Mouse (Mus musculus) lung, postnatal 10 days (tissue): ENCODE measurements around the gene Unk.
"Not testable (repeated sequence)": the region's sequence is repeated elsewhere in the genome, so short reads cannot be mapped to it uniquely, and the experiment has no call there.

Experiments used
- DNase-seq: peaks from one replicate; pipeline ENCODE4 v3.0.0; 2021

Unk gene

DNA sequence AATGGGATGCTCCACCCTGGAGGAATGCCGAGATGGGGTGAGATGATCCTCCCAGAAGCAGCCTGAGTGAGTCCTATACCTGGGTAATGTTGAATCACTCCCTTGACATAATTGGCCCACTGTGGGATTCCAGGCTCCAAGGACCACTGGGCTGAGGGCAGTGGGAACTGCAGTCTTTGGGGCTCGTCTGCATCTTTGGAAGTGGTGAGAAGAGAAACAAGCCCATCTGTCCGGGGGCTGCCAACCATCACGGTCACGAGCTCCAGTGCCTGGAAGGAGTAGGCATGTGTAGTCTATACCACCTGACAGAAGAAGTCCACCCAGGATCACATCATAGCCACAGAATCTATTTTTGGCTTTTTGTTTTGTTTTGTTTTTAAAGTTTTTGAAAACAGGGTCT is 19.2 kb upstream of the Unk start:
- DNase-seq, result no peak

DNA sequence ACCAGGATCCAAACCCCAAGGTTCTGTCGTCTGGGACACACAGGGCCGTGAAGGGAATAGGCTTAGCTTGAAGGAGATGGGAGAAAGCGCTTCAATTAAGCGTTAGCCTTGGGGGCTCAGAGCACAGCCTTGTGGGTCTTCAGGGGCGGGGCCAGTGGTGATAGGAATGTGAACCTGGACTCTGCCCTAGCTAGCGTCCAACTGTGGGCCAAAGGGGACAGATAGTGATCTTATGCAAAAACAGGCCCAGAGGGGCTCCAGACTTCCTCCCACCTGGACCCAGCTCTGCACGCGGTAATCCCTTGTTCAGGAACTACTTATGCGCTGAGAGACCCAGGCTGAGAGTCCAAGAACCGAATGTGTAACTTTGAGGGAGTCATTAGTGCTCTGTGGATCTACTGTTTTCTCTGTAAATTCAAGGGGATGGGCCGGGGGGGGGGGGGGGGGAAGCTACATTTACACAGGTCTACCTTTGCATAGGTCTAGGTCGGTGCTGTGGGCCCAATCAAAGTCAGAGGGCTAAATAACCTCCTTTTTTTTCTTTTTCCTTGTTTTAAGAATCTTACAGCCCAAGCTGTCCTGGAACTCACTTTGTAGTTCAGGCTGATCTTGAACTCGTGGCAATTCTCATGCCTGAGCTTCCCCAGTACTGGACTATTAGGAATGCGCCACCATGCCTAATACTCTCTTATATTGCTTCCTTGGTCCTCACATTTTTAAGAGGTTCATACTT is 18.4 kb upstream of the Unk start:
- DNase-seq, result no peak

DNA sequence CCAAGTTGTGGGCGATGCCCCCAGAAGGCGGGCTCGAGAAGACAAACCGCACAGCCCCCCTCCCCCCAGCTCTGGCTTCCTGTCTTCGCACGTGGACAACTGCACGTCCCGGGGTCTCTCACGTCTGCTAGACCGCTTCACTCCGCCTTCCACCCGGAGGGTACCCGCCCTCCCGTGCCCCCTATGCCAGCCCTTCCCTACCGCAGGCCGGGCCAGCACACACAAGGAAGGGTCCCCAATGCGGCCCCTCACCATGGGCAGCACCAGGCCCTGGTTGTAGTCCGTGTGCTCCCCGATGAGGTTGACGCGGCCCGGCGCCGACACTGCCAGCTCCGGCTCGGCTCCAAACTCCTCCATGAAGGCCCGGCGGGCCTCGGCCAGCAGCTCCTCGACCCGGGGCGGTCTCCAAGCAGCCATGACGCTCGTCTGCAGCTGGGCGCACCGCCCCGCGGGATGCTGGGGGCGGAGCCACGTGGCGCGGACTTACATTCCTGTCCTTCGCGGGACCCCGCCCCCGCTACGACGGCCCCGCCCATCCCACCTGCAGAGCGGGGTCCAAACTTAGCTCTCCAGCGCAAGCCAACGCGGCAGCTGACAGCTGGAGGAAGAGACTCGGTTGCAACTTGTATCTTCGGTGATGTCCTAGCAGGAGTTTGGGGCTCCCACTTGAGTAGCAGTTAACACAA is 17.7 kb upstream of the Unk start, which contains the start of gene Galk1:
Galk1 (minus strand) TSS at position 458 of the 686 bp plus-strand sequence.
- DNase-seq, result peak; percentile 96

- no peak for DNase-seq
Observed at GRCm38 (mm10) chr11:116014821-116015220, 15.3 kb upstream of the Unk start.

- DNase-seq, result peak; percentile 76
Observed at GRCm38 (mm10) chr11:116018106-116018505, 12.0 kb upstream of the Unk start.

- not testable (repeated sequence) for DNase-seq
Observed at GRCm38 (mm10) chr11:116018867-116019266, 11.3 kb upstream of the Unk start.

DNA sequence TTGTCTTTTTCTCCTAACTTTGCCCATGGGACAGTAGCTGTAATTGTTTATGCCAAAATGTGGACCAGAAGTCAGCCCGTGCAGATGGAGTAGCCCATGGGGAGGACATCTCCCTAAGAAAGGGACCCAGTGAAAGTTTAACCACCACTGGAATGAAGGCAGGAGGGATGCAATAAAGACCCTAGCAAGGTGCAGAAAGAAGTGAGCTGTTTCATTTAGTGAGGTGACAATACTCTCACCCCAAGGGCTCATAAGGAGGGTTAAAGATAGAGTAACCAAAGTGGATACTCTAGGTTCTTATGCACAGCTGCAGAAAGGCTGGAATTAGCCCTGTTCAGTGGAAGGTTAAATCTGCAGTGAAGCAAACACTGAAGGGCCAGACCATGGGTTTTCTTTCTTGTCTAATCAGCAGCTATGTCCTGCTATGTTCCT is 10.7 kb upstream of the Unk start:
- DNase-seq, result no peak

GRCm38 (mm10) chr11:116019976-116020411 is 10.1 kb upstream of the Unk start:
- DNase-seq, result peak; percentile 64

DNA sequence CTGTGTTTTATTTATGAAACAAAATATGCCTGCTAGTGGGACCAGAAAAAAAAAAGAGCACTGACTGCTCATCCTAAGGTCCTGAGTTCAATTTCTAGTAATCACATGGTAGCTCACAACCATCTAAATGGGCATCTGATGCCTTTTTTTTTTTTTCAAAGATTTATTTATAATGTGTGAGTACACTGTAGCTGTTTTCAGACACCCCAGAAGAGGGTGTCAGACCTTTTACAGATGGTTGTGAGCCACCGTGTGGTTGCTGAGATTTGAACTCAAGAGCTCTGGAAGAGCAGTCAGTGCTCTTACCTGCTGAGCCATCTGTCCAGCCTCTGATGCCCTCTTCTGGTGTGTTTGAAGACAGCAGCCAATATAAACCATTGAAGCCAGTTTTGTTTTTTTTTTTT is 9.6 kb upstream of the Unk start:
- DNase-seq, result peak; percentile 52

GRCm38 (mm10) chr11:116021328-116022220 is 8.5 kb upstream of the Unk start:
- no peak for DNase-seq

GRCm38 (mm10) chr11:116022256-116022780 is 7.8 kb upstream of the Unk start:
- DNase-seq, result no peak

DNA sequence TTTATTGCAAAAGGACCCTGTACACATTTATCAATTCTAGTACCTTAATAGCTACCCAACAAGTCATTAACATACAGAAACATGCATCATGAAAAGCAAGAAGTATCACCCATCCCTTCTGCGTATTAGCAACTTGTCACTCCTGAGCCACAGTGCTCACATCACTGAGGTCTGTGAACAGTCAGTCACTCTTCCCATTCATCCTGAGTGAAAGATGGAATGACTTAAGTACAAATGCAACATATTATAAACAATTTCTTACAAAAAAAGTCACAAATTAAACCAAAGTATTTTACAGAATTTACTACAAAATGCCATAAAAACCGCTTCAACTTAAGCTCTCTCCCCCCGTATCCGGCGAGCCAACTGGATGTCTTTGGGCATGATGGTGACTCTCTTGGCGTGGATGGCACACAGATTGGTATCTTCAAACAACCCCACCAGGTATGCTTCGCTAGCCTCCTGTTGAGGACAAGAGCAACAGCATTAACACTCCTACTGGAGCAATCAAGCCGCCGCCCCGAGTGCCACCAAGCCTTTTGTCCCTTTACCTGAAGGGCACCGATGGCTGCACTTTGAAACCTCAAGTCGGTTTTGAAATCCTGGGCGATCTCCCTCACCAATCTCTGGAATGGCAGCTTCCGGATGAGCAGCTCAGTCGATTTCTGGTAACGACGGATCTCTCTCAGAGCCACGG is 6.9 kb upstream of the Unk start:
- DNase-seq, result not testable (repeated sequence)

DNA sequence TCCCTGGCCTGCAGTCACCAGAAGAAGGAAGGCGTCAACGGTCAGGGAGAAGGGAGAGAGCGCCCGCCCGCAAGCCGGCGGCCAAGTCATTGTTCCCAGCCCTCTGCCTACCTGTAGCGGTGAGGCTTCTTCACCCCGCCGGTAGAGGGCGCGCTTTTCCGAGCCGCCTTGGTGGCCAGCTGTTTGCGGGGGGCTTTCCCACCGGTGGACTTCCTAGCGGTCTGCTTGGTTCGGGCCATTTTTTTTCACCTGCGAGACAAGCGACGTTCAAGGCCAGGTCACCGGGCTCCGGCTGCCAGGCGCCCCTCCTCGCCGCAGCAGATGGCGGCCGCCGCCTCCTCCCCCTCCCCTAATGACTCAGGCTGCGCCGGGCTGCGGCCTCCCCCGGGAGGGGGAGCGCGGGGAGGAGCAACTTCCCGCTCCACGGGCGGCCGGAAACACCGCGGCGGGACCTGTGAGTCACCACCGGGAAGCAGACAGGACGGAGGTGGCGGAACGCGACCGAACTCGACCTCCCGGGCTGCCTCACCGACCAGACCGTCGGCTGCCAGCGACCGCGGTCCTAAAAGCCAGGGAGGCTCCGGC is 6.3 kb upstream of the Unk start:
- peak; percentile 78 for DNase-seq

DNA sequence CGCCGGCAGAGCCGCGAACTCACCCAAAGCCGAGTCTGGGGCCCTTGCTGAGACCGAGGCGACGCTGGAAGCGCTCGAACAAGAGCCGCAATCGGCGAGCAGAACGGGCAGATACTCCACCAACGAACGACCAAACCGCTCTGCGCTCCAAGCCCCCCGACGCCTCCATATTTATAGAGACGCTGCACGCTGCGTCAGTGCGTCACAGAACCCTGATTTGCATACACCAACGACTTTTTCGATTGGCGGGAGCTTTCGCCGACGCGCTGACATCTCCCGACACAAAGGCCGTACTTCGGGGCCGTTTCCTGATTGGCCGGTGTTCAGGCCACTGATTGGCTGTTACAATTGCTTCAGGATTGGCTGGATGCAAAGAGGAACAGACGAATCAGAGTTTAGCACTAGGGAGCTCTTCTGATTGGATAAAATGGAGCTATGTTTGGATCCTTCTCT is 5.7 kb upstream of the Unk start:
- DNase-seq, result peak; percentile 98

GRCm38 (mm10) chr11:116025056-116025845 is 4.9 kb upstream of the Unk start:
- DNase-seq, result no peak

DNA sequence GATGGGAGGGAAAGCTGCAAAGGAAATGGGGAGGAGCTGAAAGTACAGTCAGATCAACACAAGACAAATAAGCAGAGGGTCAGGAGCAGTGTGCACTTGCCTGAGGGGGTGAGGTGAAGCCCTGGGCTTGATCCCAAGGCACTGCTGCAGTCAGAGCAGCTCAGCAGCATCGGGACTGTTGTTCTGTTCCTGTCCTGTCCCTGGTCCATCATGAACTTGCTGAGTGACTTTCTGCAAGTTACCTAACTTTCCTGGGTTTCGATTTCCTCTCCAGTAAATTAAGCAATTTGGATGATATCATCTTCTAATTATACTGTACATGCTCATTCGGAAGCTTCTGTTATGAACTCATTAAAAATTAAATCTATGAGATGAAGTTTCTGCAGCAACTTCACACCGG is 2.4 kb upstream of the Unk start, which contains the start of gene H3f3b:
H3f3b (minus strand) TSS at position 207 of the 400 bp plus-strand sequence.
- DNase-seq, result peak; percentile 43

GRCm38 (mm10) chr11:116028177-116028865 is 1.8 kb upstream of the Unk start:
- DNase-seq, result no peak

- no peak for DNase-seq
Observed at GRCm38 (mm10) chr11:116029086-116029865, 846 bp upstream of the Unk start.
